Mouse (Mus musculus) erythroblast, embryonic 14.5 days (primary cell): ENCODE data around the gene St3gal3.

ENCODE experiments used
- GATA1 ChIP-seq: IDR thresholded peaks from 2 replicates; pipeline ENCODE4 v1.6.1; 2012; ENCODE audit warnings: low read length, inconsistent platforms, mixed read lengths
- TAL1 ChIP-seq: IDR thresholded peaks from 3 replicates; pipeline ENCODE4 v1.6.1; 2012; ENCODE audit warnings: low read length, inconsistent platforms, mixed read lengths

DNA sequence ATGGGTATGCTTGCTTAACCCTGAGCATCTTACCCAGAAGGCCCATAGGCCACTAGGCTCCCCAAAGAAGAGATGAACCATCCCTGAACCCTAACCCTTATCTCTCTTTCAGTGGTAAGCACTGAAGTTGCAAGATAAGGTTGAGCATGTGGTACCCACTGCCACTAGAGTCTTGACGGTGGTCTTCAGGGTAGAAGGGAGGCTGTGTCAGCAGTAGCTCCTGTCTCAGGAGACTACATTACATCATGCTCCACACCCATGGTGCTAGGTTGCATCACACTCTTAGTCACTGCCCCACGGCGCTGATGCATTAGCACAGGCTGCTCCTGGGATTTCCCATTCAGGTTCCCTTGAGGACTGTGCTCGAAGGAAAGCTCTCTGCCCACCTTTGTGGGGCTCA, 154.6 kb downstream of the St3gal3 start:
- no peak for TF ChIP-seq TAL1
- no peak for TF ChIP-seq GATA1
